Mouse (Mus musculus): Measurements from ENCODE around the gene Actr1a.

The Actr1a gene

GRCm38 (mm10) chr19:46399886-46400285, 4.3 kb upstream of the Actr1a start:
- CTCF ChIA-PET = interaction anchor here (0.5 kb wide), 1 partner anchor 924 kb away, joined by 4 read pairs; no protein-coding TSS in a partner anchor

DNA sequence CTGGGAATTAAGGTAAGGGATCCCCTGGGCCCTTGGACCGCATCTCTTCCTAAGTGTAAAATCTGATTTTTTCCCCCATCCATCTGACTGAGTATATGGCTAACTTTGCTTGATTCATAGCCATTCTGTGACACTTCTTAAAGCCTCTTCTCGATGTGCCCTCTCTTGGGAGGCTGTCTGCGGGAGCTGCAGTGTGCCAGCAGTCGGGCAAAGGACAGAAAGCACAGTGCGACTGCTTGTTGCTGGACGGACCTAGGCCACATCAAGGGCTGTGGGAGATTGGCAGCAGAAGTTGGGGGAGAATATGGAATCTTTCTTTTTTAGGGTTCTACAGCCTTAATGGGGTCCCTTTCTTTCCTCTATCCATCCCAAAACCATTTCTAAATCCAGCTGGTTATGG, 3.8 kb upstream of the Actr1a start:
- CTCF ChIA-PET = no interaction called here

GRCm38 (mm10) chr19:46398401-46398800, 2.9 kb upstream of the Actr1a start:
- CTCF ChIA-PET = interaction anchor here (0.6 kb wide), 1 partner anchor 140 kb away, joined by 4 read pairs; no protein-coding TSS in a partner anchor

DNA sequence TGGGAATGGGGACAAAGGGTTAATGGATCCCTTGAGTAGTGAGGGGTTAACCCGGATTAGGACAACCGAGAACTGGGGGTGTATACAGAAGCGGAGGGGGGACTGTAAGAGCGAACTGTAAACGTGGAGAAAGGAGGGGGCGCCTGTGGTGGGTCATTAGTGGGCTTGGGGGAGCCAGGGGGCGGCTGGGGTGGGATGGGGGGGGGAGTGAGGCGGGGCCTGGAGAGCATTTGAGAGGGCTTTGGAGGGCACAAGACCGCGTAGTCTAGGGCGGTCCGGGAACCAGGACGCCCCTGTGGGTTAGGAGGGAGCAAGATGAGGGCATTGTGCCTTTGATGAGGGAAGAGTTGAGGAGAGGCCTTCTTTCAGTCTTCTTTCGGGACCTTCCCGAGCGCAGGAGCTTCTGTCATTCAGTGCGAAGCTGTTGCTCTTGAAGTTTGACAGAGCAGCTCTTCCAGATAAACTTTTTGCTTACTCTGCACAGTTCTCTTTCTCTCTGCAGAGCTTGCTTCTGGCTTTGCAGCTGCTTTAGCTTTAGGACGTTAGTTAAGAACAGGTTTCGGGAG, 2.0 kb upstream of the Actr1a start:
- CTCF ChIA-PET = interaction anchor here (0.6 to 0.9 kb wide), 2 partner anchors 192 to 228 kb away, joined by 3 read pairs; no protein-coding TSS in a partner anchor

DNA sequence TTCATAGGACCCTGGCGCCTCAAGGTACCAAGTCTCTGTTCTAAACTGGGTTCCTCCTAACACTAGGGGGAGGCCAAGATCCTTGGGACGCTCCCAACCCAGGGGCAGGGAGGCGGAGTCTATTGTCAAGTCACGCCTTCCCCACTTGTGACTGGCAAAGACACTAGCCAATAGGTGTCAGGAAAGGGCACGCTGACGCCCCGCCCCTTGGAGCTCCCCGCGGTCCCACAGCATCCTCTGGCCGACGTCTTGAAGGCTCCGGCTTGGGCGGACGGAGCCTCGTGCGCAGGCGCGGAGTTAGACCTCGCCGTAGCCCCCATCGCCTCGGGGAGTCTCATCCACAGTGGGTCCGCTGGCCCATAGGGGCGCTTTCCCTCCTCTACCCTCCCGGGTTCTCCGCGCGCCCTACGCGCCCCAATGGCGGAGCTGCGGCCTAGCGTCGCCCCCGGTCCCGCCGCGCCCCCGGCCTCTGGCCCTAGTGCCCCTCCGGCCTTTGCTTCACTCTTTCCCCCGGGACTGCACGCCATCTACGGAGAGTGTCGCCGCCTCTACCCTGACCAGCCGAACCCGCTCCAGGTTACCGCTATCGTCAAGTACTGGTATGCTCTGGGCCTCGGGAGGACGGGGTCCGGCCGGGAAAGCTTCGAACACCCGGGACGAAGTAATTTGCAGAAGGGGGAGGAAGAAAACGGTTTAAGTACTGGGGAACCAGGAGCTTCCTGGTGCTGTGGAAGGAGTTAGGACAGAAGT, 1.3 kb upstream of the Actr1a start, which contains the start of gene Sufu:
Gene Sufu, plus strand, starts transcription at position 211 of the 750 bp plus-strand sequence.
- CTCF ChIA-PET = interaction anchor here (0.6 to 1.0 kb wide), 3 partner anchors 192 to 457 kb away, joined by 3 read pairs; no protein-coding TSS in a partner anchor

GRCm38 (mm10) chr19:46396109-46396508, 561 bp upstream of the Actr1a start:
- CTCF ChIA-PET = interaction anchor here (1.0 kb wide), 1 partner anchor 456 kb away, joined by 3 read pairs; no protein-coding TSS in a partner anchor

DNA sequence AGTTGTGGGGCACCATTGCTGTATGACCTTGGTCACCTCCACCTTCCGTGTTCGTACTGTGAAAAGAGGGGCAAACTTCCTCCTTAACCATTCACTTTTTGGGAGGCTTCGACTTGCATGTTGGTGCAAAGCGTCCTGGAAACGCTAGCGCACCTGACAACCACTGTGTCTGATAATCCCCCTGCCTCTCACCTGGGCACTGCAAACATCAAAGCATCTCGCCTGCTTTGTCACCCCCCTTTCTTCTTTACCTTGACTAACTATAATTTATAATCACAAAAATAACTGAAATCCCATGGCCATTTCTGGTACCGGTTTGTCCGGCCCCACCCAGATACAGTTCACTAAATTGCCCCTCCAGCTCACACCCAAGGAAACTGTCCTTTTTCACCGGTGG, 838 bp downstream of the Actr1a start:
- CTCF ChIA-PET = interaction anchor here (0.5 kb wide), 1 partner anchor 229 kb away, joined by 3 read pairs; no protein-coding TSS in a partner anchor

DNA sequence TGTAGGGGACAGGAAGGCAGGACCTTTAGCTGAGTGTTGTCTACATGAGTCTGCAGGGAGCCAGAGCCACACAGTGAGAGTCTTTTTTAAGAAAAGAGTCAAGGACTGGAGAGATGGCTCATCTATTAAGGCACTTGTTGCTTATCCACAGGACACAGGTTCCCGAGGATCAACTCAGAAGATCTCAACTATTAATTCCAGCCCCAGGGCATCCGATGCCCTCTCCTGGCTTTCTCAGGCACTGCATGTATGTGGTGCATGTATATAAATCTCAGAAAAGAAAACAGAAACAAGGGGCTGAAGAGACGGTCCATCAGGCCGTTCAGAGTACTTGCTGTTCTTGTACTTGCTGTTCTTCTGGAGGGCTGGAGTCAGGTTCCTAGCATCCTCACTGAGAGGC, 3.5 kb downstream of the Actr1a start:
- CTCF ChIA-PET = interaction anchor here (0.6 kb wide), 1 partner anchor 342 kb away, joined by 14 read pairs; no protein-coding TSS in a partner anchor

- CTCF ChIA-PET = interaction anchor here (0.8 kb wide), 1 partner anchor 258 kb away, joined by 4 read pairs; the partner anchor contains the start of gene Elovl3
These were observed 5.7 kb downstream of the Actr1a start for GRCm38 (mm10) chr19:46389872-46390271.

- CTCF ChIA-PET = no interaction called here
These were observed 13.3 kb downstream of the Actr1a start for GRCm38 (mm10) chr19:46382275-46382674.

DNA sequence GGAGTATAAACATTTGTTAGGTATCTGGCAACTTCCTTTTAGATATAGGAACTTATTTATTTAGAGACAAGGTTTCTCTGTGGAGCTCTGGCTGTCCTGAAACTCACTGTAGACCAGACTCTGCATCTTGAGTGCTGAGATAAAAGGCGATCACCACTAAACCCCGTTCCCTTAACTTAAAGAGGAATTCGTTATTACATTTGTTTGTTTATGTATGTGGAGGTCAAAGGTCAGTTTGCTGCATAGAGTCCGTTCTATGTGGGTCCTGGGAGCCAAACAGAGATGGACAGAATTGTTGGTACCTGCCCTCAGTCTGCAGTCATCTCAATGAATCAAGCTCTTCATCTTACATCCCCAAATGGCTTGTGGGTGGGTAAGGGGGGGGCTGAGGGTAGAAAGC, 19.7 kb downstream of the Actr1a start:
- CTCF ChIA-PET = no interaction called here

DNA sequence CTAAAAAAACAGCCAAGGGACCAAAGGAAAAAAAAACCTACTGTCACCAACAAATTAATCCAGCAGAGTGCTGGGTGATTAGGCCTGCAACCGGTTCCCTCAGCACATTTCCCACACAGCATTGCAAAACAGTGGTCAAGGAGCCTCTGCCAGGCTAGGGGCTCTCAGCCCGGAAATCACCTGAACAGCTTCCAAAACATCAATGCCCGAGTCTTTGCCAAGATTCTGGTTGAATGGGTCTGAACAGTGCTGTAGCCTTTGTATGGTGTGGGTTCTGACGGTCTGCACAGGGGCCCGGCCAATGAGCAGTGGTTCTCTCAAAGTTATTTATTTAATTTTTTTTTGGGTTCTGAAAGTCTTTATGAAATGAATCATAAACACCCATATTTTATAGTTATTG, 20.1 kb downstream of the Actr1a start:
- CTCF ChIA-PET = interaction anchor here (0.6 kb wide), 1 partner anchor 292 kb away, joined by 3 read pairs; no protein-coding TSS in a partner anchor

DNA sequence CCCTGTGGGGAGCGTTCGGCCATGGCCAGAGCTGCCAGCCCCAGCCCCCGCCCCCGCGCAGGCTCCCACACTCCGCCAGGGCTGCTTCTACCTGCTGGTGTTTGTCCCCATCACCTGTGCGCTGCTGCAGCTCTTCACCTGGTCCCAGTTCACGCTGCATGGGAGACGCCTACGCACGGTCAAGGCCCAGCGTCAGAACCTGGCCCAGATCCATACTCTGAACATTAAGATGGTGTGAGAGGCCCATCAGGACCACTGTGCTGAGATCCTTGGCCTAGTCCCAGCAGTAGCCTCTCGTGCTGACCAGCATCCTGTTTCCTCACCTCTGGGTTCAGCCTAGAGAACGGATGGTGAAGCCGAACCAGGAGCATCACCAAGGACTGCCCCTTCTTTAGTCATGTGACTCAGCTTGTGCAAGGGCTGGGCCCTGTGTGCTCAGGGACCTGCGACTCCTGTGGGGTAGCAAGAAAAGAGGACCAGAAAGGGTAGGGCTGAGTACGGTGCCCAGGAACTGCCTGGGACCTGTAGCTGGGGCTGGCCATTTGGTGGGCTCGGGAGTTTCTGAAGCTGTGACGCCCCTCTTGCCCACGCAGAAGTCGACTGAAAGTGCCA, 21.0 kb downstream of the Actr1a start:
- CTCF ChIA-PET = no interaction called here

DNA sequence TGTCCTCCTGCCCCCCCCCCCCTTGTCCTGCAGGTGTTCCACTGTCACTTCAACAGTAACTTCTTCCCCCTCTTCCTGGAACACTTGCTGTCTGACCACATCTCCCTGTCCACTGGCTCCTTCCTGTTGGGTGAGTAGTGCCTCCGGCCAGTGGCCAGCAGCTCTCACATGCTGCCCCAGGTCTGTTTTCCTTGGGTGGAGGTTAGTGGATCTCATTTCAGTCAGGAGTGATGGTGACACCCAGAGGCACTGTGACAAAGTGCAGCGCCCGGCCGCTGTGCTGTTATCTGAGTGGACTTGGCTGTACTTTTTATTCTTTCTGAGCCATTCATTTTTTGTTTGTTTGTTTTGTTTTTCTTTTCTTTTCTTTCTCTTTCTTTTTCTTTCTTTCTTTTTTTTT, 26.3 kb downstream of the Actr1a start:
- CTCF ChIA-PET = interaction anchor here (0.5 to 0.6 kb wide), 2 partner anchors 22 to 233 kb away, joined by 3 to 7 read pairs; no protein-coding TSS in a partner anchor

DNA sequence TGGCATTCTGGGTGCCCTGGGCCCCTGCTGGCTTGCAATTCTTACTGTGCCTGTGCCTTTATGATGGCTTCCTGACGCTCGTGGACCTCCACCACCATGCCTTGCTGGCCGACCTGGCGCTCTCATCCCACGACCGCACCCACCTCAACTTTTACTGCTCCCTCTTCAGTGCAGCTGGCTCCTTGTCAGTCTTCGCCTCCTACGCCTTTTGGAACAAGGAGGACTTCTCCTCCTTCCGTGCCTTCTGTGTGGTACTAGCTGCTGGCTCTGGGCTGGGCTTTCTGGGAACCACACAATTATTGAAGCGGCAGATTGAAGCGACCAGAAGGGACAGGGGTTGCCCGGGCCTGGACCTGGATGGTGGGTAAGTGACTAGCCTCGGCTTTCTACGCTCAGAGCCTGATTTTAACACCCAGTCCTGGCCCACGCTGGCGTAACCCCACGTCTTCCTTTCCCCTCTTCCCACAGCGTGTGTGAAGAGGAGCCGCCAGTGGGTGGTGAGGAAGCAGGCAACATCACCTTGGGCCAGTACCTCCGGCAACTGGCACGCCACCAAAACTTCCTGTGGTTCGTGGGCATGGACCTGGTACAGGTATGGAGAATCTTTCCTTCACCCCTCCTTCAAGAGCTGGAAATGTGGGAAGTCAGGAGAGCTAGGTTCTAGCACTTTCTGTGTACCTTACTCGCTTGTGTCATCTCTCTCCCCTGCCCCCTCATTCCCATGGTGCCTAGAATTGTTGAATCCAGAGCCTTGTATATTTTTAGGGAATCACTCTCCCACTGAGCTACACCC, 27.6 kb downstream of the Actr1a start:
- CTCF ChIA-PET = interaction anchor here (0.7 kb wide), 1 partner anchor 42 kb away, joined by 3 read pairs; no protein-coding TSS in a partner anchor

GRCm38 (mm10) chr19:46363294-46364009, 32.1 kb downstream of the Actr1a start:
- CTCF ChIA-PET = no interaction called here

- CTCF ChIA-PET = no interaction called here
These were observed 33.4 kb downstream of the Actr1a start for GRCm38 (mm10) chr19:46362104-46362503.

DNA sequence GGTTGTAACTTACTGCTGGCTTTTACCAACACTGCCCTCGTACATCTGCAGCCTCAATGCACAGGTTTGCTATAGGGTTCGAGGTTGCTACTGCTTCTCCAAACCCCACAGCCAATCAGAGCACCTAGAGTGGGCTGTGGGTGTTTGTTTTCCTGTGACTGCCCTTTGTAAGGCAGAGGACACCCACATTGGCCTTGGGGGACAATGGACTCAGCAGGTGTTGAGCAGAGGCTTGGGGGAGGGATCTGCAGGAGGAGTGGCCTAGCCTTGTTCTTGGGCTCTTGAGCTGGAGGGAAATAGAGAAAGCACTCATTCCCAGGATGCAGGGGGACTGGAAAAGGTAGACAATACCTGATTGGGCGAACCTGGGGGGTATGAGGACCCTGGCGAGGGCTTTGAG, 37.2 kb downstream of the Actr1a start:
- CTCF ChIA-PET = no interaction called here

DNA sequence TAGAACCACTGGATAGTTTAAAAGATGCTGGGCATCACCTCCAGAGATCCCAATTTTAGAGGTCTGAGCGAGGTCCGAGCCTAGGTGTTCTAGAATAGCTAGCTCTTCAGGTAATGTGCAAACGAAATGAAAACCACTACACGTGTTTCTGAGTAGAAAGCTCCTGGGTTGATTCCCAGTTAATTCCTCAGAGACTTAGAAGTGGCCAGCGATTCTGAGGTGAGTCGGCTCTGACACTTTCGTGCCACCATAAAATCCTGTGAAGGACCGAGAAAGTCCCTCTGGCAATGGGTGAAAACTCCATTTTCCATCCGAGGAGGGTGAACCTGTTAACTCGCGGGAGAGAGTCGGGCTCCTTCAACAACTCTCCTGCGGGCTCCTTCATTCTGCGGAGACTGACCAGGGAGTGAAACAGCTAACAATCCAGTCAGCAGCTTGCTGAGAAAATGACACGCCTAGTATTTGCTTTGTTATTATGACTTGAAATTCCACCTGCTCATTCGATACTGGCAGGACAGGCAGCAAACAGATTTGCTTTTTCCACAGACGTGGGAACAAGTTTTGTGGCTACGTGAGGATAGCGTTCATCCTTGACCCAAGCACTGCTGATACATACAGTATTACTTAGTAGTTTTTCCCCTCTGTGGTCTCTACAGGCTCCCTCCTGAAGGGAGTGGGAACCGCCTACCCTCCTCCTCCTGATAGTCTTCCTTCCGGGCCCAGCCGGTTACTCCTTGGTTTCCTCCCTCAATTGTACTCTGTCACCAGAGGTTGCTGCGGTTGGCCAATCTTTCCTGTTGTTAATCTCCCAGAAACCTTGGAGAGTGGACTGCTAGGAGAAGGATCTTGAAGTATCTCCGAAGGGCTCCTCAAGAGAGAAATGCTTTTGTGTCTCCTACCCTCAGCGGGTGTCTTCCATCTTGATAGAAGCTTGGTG, 37.9 kb downstream of the Actr1a start:
- CTCF ChIA-PET = no interaction called here

DNA sequence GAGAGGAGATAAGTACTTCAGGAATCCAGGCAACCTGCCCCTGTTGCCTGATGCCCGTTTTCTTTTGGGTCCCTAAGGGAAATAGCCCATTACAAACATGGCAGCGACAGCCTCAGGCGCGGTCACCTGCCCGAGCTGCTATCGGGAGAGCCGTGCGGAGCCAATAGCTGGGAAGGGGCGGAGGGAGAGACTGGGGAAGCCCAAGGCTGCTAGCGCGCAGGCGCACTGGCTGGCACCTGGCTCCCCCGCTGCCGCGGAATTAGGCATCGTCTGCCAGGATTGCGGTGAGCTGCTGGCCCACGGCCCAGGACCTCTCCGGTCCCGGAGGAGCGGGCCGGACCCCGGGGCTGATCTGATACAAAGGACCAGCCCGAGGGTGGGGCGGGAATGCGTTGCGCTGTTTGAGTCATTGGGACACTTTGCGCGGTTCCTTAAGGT, 38.8 kb downstream of the Actr1a start:
- CTCF ChIA-PET = no interaction called here
